8 mouse cellular contexts compared by ENCODE assay signal in genomic region chr12:35046999-35047319, GRCm38 (mm10). TPM values are rescaled to one million over a fixed set of nuclear protein-coding genes. Genes with fewer than 3 reads are reported as not detected.
DNase-seq lines count a peak whose midpoint lies in the region; ATAC-seq lines count a peak whose summit lies in the region.

Gene Snx13 (plus strand): TSS chr12:35047186.

- DNase-seq in NIH3T3 (ENCODE audit: low read depth) = peak; percentile 96
- DNase-seq in cerebellum, adult 9-11 months = peak; percentile 90
- DNase-seq in frontal cortex, postnatal 10 days (ENCODE audit: low spot score in 2 of 2) = peak; percentile 81 to 90
- DNase-seq in layer of hippocampus, postnatal 25 days (ENCODE audit: extremely low spot score in 1 of 2, low spot score in 1 of 2) = peak; percentile 82
- DNase-seq in lung, postnatal 14 days = peak; percentile 88
- DNase-seq in ovary, postnatal 36 days (ENCODE audit: low spot score) = peak; percentile 89
- peak; percentile 91 for DNase-seq in thymus, postnatal 25 days

- H3K9ac ChIP-seq in hindbrain, embryonic 12.5 days = peak within 1 kb of the TSS; percentile 97

- H3K4me1 ChIP-seq in hindbrain, embryonic 12.5 days = peaks cover 8% of the 10 kb centered on the region

- ATAC-seq in hindbrain, embryonic 12.5 days (ENCODE audit: low FRiP score) = peak; percentile 99

- peak within 1 kb of the TSS; percentile 95 for H3K27ac ChIP-seq in hindbrain, embryonic 12.5 days

- H3K27me3 ChIP-seq in hindbrain, embryonic 12.5 days = peaks cover 4% of the 10 kb centered on the region; the same call in 1 of the 2 replicates

- WGBS in hindbrain, embryonic 12.5 days = 0% methylated on average over 21 of the region's 51 CpGs

- H3K36me3 ChIP-seq in hindbrain, embryonic 12.5 days = no peaks in the 10 kb centered on the region

- H3K4me3 ChIP-seq in hindbrain, embryonic 12.5 days = peak within 1 kb of the TSS; percentile 92

- H3K9me3 ChIP-seq in hindbrain, embryonic 12.5 days (replicated peaks) = no peaks in the 10 kb centered on the region

- peak within 1 kb of the TSS; percentile 78 for H3K4me2 ChIP-seq in hindbrain, embryonic 12.5 days (replicated peaks)

RNA-seq across cellular contexts. Expression of gene Snx13, which starts in this region (rescaled TPM):
- polyA plus RNA-seq in hindbrain, embryonic 12.5 days (2016; fragmentation: Nextera tagmentation; extraction: Ambion mirVana) = 24.7 and 28.2 TPM in 2 replicates
- total RNA-seq in layer of hippocampus, postnatal 25 days (2021) = 10 to 100 TPM; 56.6 to 63.1 TPM

Comparison
In these comparisons a context has a peak if more than half of its experiments do, and no peak if none do; other contexts are left out.
1. Peak in every context shown above with its lines: DNase-seq, ATAC-seq, H3K4me3 ChIP-seq and H3K27ac ChIP-seq.